Mouse (Mus musculus) liver, adult 2 months (tissue): ENCODE data around the gene Mrpl38.

Experiments used
- CTCF ChIP-seq: fragments of 200-500 bp; IDR thresholded peaks from 2 replicates; pipeline ENCODE4 v1.5.1; 2011; ENCODE audit warnings: low read depth, low read length, control low read depth
- POLR2A ChIP-seq: fragments of 200-500 bp; IDR thresholded peaks from 2 replicates; pipeline ENCODE4 v1.6.1; 2011; ENCODE audit warnings: low read length, control low read depth; ENCODE audit not compliant: insufficient read depth; ENCODE audit errors: extremely low read depth

DNA sequence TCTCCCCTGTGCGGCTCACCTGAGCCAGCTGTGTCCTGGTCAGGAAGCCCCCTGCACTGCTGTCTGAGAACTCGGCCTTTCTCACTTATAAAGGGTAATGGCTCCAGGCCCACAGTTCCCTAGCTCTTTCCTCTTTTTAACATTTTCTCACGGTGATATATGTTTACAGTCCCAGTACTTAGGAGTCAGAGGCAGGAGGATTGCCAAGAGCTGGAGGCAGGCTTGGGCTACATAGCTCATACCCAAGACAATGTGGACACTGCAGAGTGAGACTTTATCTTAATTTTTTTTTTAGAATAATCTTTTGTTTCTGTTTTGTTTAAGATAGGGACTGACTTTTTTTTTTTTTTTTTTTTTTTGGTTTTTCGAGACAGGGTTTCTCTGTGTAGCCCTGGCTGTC lies 36.2 kb downstream of the Mrpl38 start:
- no peak for TF ChIP-seq CTCF
- no peak for TF ChIP-seq POLR2A
